Mouse (Mus musculus) embryo, embryonic 11.5 days (tissue): ENCODE results near the gene Kctd10.
A peak's percentile ranks its signal among the peaks of the same experiment; 100 is the strongest.

Experiments used
- DNase-seq: peaks from one replicate; pipeline ENCODE4 v3.0.0-alpha.2; 2012; ENCODE audit warnings: low read depth, low spot score

Gene Kctd10

GRCm38 (mm10) chr5:114379763-114380162 is 545 bp downstream of the Kctd10 start:
- no peak for DNase-seq

GRCm38 (mm10) chr5:114378936-114379335 is 1.4 kb downstream of the Kctd10 start:
- DNase-seq, result no peak

GRCm38 (mm10) chr5:114378177-114378920 is 2.0 kb downstream of the Kctd10 start:
- no peak for DNase-seq

GRCm38 (mm10) chr5:114374409-114375213 is 5.7 kb downstream of the Kctd10 start:
- DNase-seq, result no peak

- DNase-seq, result no peak
Measured at GRCm38 (mm10) chr5:114373581-114373980, 6.7 kb downstream of the Kctd10 start.

GRCm38 (mm10) chr5:114373174-114373573 is 7.1 kb downstream of the Kctd10 start:
- DNase-seq, result no peak

- DNase-seq, result no peak
Measured at GRCm38 (mm10) chr5:114372565-114372964, 7.7 kb downstream of the Kctd10 start.

- DNase-seq, result no peak
Measured at GRCm38 (mm10) chr5:114371731-114372473, 8.4 kb downstream of the Kctd10 start.

- no peak for DNase-seq
Measured at GRCm38 (mm10) chr5:114371331-114371730, 9.0 kb downstream of the Kctd10 start.

- DNase-seq, result no peak
Measured at GRCm38 (mm10) chr5:114370371-114370776, 9.9 kb downstream of the Kctd10 start.

- DNase-seq, result no peak
Measured at GRCm38 (mm10) chr5:114369921-114370320, 10.4 kb downstream of the Kctd10 start.

GRCm38 (mm10) chr5:114368803-114369496 is 11.4 kb downstream of the Kctd10 start:
- DNase-seq, result no peak

- no peak for DNase-seq
Measured at GRCm38 (mm10) chr5:114368121-114368520, 12.2 kb downstream of the Kctd10 start.

GRCm38 (mm10) chr5:114365043-114365752 is 15.1 kb downstream of the Kctd10 start:
- no peak for DNase-seq

GRCm38 (mm10) chr5:114360968-114361367 is 19.3 kb downstream of the Kctd10 start:
- no peak for DNase-seq

- no peak for DNase-seq
Measured at GRCm38 (mm10) chr5:114359586-114359985, 20.7 kb downstream of the Kctd10 start.

- DNase-seq, result no peak
Measured at GRCm38 (mm10) chr5:114358833-114359232, 21.5 kb downstream of the Kctd10 start.

GRCm38 (mm10) chr5:114356936-114357751 is 23.2 kb downstream of the Kctd10 start:
- DNase-seq, result no peak

- DNase-seq, result peak; percentile 56
Measured at GRCm38 (mm10) chr5:114356250-114356935, 23.9 kb downstream of the Kctd10 start.
